Mouse (Mus musculus) cerebellum, postnatal 36 days (tissue): ENCODE measurements at regions not wholly inside any gene's neighbourhood (a gene's known extent, or its start where the extent isn't known, plus 50 kb on each side); places are given as distances from the start of the nearest gene placed in this dataset.

Experiments used
- DNase-seq, 2 experiments: peaks; one replicate each; pipeline ENCODE4 v3.0.0; 2021 to 2022; ENCODE audit warnings: mixed read lengths in 2 of 2

DNA sequence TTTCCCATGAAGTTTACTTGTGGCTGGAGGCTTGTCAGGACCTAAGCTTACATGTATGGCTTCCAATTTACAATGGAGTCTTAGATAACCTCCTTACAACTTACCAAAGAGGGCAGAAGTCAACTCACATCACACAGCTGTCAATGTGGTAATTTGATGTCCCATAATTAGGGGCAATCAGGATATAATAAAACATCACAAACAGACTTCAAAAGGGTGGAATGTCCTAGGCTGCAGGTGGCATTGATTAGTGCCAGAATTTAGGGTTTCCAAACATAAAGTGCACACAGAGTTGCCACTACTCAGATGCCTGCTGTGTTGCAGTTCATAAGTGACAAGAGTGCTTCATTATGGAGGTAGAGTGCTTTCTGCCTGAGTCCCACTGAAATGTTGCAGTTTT, 227.9 kb downstream of the Rnd3 start:
- DNase-seq: no peak

DNA sequence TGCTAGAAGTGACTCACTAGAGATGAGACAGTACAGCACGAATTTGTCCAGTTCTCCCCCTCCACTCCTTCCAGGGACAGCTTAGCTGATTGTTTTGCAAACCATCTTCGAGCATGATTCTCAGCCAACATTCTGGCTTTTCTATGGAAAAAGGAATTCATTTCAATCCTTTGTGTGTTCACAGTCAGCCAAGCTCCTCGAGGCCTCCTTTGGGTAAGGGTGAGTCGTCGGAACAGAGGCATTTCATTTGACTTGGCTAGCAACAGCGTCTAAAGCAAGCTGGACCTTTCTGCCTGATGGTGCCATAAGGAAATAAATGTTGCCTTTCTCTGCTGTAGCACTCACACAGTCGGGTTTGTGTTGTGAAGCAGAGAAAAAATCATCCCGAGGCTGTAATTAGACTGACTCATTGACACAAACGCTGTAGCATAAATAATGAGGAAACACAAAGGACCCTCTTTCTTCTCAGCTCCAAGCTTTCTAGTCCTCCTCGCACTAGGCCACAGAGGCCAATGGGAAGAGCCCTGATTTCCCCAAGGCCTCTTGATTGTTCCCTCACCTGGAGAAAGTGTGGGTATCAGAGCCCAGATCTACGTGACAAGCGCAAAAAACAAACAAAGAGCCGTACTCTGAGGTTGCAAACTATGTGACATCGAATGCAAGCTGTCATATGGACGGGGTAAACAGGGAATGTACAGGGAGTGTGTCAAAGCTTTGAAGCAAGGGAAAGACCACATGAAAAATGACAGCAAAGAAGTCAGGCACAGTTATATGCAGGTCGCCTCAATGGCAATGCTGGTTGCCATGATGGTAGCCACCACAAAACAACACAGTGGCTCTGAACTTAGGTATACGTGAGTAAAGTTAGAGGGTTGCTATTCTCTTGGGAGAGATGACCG, 232.3 kb downstream of the Rnd3 start:
- DNase-seq: no peak

DNA sequence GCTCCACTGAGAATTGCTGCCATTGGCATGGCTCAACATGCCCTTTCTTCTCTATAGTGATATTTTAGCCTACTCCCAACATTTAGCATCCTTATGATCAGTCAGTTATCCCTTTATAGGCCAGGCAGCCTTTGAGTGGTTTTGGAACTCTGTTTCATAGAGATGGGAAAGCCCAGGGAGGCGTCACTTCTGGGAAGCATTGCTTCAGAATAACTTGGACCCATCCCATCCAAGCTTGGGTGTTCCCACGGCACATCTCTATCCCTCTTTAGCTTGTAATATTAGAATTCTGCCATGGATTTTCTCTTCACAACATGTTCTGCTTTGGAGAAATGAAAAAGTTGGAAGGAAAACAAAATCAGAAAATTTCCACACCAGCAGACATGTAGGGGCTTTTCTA, 233.8 kb downstream of the Rnd3 start:
- DNase-seq: no peak

DNA sequence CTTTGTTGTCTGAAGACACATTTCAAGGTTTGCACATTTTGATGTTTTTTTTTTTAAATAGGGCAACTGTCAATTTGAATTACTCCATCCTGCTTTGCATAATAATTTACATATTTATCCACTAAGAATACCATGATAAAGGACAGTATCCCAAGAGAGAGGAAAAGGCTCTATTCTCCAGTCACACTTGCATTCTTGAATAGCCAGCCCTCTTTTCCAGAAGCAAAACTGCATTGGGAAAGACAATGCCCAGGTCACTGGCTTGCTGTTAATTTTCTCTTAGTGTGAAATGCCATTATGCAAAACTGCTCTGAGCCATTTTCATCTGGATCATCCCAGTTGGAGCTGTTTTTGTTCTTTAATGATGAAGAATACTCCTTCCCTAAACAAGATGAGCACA, 234.7 kb downstream of the Rnd3 start:
- DNase-seq: no peak

DNA sequence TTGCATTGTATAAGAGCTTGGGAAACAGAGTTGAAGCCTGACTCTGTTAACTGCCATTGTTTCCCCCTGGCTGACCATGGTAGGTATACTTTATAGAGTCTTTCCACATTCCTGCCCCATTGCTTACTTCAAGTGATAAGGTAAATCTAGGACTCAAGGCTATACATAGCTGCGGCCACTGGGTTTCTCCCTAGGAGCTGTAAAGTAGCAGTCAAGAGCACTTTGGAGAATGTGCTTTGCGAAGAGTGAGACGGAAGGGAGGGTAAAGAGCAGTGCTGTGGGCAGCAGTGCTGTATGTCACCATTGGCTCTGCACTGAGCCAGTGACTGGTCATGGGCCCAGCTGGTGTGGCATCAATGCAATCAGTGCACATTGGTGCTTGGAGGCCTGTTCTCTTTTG, 240.1 kb downstream of the Rnd3 start:
- no peak for DNase-seq

DNA sequence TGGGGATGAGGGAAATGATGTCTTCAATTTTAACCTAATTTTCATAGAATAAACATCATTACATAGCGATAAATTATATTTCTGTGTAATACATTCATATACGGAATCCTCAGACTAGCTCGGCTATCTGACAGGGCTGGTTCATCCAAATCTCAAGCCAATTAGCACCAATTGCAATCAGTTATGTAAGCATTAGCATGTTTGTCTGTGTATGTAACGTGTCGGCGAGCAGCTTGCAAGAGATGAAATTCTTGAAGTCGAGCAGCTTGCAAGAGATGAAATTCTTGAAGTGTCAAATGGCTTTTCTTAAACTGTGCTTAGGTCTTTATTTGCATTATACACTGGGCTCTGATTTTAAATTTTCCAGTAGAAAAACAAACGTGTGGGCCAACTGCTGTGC, 246.2 kb downstream of the Rnd3 start:
- no peak for DNase-seq

DNA sequence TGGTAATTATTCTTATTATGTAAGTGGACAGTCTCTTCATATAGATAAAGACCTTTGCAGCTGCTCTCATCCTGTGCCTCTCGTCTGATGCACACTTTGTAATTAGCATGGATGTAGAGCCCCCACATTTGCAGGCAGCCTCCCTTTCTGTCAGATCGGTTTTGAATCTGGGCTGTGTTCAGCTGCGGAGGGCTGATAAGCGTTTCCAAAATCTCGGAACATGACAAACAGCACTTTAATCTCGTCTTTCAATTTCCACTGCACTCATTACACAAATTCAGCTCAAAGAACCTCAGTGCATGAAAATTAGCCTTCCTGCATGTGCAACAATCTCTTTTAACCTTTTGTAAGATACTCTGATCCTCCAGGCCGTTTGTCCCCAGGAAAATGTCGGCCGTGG, 246.7 kb downstream of the Rnd3 start:
- no peak for DNase-seq

DNA sequence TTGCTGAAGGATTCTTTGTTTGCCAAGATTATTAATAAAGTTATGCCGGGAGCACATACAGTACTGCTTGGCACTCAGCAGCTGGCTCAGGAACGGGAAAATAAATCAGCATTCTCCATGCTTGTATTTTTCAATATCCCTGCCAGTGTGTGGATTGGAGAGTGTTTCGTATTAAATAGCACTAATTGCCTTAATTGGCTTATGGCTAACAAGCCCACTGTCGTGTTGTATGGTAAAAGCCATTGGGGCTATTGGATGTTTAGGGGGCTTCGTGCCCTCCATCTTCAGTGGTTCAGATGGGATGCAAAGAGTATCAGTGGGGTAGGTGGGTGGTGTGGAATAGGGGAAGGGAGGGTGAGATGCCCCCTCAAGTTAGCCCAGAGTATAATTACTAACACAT, 259.9 kb downstream of the Rnd3 start:
- DNase-seq: no peak

DNA sequence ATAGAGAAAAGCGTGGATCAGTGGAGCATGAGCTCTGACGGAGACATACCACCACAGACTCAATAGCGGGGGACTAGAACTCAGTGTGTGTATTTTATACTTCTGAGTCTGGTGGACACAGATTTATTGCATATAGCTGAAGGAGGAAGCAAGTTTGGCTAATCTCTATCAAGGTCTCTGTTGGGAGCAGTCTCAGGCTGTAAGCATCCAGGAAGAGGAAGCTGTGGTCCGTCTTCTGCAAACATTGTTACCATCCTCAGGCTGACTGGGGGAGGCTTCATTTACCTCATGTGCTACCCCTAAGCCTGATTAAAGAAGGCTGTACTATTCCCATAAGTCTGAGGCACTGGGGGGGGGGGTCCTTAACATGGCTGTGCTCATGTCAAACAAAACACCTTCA, 261.0 kb downstream of the Rnd3 start:
- no peak for DNase-seq

DNA sequence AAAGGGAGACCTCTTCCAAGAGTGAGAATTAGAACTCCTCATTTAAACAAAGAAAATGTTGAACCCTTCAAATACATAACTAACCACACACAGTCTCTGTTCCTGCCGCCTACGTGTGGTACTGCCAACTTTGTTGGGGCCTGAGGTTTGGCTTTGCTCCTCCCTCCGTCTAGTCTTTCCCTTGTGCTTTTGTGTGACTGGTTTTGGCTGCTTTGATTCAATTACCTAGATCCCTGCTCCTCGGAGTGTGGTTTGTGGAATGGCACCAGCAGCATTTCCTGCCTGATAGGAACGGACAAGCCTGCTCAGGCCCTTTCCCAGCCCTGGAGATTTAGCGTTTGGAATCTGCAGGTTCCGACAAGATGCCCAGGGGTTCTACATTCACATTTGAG, 263.0 kb downstream of the Rnd3 start:
- DNase-seq: no peak

DNA sequence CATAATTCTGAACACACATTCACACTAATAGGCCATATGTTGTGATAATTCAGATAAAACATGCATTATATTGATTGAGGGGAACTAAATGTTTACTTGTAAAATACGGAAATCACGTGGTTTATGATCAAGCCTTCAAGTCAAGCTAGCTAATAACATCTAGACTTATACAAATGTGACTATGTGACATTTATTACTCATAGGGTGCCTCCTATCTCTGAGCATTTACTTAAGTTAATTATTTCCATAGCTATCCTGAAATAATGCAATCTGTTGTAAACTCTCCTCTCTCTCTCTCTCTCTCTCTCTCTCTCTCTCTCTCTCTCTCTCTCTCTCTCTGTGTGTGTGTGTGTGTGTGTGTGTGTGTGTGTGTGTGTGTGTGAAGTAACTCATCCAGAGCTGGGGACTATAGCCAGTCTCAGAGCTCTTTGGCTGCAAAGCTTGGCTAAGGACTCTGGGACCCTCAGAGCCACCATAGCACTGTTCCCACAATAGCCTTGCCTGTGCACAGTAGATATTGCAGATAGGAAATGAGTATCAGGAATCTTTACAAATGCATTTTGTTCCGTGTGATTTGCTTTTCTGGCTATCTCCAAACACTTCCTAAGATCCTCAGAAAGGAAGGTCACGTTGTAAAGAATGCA, 263.5 kb downstream of the Rnd3 start:
- DNase-seq: no peak

DNA sequence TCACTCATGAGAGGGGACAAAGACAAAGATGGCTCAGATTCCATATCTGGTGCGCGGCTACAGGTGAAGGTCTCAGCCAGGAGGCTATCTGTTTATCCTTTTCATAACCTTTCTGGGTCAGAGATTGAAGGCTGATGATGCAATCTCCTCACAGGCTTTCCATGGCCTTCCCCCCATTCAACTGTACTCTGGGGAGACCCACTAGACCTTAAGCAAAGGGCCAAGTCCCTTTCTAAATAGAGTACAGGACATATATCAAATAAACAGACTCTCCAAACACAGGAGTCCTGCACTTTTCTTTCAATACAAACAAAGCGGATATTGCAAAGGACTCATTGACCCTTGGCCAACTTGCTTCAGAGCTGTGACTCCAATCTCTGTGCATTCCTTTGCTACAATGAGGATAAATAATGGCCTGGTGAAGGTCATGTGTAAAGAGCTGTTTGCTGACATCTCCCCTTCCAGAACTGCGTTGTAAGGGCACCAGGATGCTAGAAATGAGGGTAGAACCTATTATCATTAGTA, 267.3 kb downstream of the Rnd3 start:
- DNase-seq: no peak

DNA sequence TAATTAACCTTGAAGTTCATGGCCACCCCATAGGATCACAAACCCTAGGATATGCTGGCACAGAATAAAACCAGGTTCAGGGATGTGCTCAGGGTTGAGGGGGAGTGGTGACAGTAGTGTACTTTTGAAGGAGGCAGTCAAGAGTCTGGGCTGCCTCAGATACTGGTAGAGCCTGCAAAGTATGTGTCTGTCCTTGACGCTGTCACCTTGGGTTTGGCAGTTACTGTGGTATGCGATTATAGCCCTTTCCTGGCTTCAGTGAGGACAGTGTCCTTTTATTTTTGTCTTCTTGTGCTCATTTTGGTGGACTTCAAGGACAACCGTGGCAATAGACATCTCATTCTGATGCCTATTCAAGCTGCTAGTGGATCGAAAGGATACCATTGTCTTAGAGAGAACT, 268.1 kb downstream of the Rnd3 start:
- no peak for DNase-seq

DNA sequence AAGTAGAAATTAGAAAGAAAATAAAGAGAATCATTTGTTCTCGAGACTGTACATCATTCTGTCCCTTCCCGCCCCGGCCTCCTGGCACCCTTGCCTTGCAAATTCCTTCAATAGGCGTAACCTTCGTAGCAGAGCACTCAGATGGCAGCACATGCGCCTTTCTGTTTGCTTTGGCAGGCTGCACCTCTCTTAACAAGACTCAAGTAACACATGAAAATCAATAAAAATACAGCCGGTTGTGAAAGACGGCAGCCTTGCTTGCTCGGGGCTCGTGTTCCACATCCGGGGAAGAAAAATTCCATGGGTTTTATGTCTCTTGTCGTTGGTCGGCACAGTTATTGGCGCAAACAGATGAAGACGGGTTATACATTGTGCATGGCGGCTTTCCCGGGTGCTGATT, 271.2 kb downstream of the Rnd3 start:
- no peak for DNase-seq

DNA sequence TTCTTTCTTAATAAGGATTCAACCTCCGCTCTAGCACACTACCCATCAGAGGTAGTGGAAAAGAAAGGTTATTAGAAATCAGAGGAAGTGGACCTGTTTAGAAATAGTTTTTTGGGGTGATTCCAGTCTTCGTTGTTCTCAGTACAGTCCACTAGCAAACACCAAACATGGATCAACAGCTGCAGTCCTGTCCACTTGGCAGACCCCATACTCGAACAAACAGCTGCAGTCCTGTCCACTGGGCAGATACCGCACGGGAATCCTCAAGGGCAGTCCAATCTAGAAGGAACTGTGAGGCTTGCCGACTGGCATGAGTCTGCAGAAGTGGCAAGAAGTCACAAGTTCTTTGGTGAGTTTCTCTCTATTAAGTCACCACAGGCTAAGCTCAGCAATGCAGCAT, 273.8 kb downstream of the Rnd3 start:
- no peak for DNase-seq

DNA sequence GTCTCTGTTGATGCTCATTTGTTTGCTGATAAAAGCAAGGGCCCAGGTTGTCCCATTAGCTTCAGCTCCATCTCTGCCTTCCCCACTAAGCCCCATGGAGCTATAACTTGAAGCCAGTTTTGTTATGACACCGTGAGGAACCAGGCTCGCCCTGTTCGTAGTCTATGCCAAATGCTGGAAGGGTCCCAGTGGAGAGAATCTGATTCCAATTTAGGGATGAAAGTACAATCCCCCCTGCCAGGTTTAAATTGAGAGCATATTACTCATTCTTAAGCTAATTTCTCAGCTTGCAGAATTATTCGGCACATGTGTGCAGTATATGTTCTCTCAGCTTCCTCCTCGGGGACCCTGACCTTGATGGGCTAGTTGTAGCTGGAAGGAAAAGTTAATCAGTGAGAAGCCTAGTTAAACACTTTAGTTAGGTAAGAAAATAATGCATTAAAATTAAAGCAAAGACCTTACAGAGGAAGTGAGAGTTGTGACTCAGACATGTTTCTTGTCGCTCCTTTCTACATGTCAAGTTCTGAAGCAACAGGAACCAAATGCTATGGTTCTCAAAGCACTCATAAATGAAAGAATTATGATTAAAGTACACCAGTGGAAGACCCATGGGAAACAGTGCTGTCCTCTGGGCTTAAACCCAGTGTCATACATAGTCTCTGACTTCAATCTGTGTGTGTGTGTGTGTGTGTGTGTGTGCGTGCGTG, 295.2 kb downstream of the Rnd3 start:
- no peak for DNase-seq

DNA sequence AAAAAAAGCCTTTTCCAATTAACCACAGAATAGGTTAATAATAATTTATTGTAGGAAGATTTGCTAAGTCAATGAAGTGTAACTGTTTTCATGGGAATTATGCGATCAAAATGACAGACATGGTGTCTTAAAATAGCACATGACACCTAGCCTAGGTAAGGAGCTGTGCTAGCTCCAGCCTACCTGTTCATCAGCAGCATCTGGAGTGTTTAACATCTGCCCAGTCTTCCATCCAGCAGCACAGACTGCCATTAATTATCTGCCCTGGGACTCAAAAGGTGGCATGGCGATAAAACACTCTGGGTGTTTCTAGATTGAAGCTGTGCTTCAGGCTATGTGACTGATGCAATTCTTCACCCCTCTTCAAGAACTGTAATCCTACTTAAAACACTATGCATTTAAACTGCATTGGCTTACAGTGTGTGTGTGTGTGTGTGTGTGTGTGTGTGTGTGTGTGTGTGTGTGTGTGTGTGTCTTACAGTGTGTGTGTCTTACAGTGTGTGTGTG, 296.4 kb downstream of the Rnd3 start:
- DNase-seq: no peak

DNA sequence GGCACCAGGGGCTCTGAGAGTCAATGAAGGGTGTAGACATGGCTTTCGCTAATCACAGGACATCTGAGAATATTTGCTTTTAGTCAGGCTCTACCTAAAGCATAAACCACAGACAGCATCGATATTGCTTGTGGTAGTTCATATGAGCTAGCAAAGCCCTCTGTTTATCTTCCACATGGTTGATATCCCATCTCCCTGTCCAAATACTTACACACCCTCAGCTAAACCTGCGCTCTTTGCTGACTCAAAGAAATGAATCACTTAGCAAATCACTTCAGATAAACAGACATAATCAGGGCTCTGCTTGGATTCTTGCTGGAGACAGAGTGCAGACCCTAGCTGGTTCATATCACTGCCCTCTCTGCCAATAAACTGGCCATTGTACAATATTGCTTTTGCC, 298.8 kb downstream of the Rnd3 start:
- no peak for DNase-seq

DNA sequence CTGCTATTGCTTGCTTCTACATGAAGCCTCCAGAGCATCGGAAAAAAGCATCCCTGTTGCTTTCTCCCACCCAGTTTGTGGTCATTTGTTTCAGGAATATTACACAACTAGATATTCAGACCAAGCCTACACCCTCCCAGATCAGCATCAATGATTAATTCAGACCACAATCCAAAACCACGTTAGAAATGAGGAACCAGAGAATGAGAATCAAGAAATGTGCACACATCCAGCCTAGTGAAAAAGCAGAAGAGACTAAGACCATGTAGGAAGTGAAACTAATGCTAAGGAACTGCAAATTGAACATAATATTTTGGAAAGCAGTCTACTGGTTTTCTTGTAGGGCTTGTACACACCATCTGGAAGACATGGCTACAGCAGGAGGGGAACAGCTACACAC, 307.0 kb downstream of the Rnd3 start:
- DNase-seq: no peak

DNA sequence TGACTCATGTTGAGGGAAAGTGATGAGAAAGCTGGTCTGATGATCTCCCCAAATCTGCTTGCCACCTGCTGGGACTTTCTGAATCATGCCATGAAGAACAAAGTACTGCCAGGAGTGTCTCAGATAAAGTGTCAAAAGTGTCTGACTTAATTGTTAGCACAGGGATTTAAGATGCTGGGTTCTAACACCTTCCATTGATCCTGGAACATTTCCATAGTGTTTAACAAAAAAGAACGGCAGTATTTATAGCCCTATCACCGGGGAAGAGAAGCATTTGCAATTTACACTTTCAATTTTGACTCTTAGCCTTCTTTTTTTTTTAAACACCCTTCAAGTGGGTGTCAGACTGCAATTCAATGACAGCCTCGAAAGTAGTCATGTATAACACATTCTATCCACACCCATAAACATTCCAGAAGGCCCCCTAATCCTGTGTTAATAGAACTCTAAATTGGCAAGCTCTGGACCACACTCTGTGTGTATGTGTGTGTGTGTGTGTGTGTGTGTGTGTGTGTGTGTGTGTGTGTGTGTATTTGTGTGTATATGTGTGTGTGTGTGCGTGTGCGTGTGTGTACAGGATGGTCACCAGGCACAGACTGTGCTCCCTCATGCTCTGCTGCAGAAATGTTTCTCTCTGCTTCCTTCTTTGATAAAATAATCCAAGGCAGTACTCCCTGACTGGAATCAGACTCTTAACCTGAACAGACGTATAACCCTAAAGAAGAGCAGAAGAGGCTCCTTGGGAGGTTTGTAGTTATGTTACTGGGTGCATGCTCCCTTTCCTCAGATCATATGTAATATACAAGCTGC, 313.2 kb downstream of the Rnd3 start:
- DNase-seq: no peak

DNA sequence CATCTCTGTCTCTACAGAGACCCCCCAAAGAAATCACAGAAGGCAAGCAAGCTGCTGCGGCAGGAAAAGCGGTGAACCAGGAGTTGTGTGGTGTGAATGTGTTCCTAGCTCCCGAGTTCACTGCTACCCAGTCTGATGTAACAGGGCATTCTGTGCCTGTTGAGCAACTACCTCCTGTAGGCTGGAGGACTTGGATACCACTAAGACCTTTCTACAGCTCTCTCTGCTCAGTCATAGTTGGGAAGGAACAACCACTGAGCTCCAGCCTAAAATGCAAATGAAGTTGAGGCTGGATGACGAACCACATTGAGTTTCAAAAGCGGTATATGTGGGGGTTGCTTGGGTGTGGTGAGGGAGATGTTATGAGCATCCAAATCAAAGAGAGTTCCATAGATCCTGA, 315.1 kb downstream of the Rnd3 start:
- no peak for DNase-seq

DNA sequence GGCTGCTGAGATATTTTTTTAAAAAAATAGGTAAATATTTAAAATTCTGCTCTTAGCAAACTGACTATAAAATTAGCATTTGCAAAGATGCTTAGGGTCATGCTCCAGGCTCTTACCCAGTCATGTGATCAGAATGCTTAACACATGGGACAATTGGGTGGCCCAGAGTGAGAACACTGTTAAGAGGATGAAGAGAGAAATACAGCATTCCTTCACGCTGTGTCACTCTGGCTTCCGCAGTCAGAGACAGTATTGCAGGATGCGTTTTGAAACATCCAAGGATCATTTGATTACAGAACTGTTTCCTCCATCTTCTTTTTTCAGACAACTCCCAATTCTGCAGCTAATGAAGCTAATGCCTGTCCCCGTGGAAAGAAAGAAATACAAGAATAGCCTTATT, 316.4 kb downstream of the Rnd3 start:
- no peak for DNase-seq
